Mouse (Mus musculus) midbrain, embryonic 11.5 days (tissue): Measurements from ENCODE around the gene Usp36. TPM values are rescaled to one million over a fixed set of nuclear protein-coding genes. Genes with fewer than 3 reads are reported as not detected.

Experiments
- ATAC-seq: fragments of 200-750 bp; cut with Nextera tagmentation; 2 replicates; pipeline ENCODE4 v1.8.0; 2017; ENCODE audit warnings: moderate TSS enrichment, moderate library complexity; ENCODE audit not compliant: low FRiP score
- DNase-seq: peaks from one replicate; pipeline ENCODE4 v3.0.0; 2015; ENCODE audit warnings: low spot score; ENCODE audit errors: missing footprints
- H3K27ac ChIP-seq: fragments of 300-500 bp; sonication (generic); 2 replicates; pipeline ENCODE4 v1.5.1; 2014; ENCODE audit warnings: low read depth, low read length
- H3K27me3 ChIP-seq: fragments of 300-500 bp; sonication (generic); 2 replicates; pipeline ENCODE4 v1.6.1; 2014; ENCODE audit warnings: mild to moderate bottlenecking, low read length, moderate library complexity, mixed read lengths; ENCODE audit not compliant: control insufficient read depth, insufficient read depth
- H3K36me3 ChIP-seq: fragments of 300-500 bp; sonication (generic); 2 replicates; pipeline ENCODE4 v1.6.1; 2014; ENCODE audit warnings: mild to moderate bottlenecking, low read length, moderate library complexity, mixed read lengths; ENCODE audit not compliant: control insufficient read depth, insufficient read depth
- H3K4me1 ChIP-seq: fragments of 300-500 bp; sonication (generic); 2 replicates; pipeline ENCODE4 v1.6.1; 2014; ENCODE audit warnings: low read length; ENCODE audit not compliant: control insufficient read depth, insufficient read depth
- H3K4me2 ChIP-seq: fragments of 300-500 bp; sonication (generic); 2 replicates; pipeline ENCODE4 v1.6.1; 2014; ENCODE audit warnings: mild to moderate bottlenecking, moderate library complexity
- H3K4me3 ChIP-seq: fragments of 300-500 bp; sonication (generic); 2 replicates; pipeline ENCODE4 v1.5.1; 2014; ENCODE audit warnings: low read depth, low read length
- H3K9ac ChIP-seq: fragments of 300-500 bp; sonication (generic); 2 replicates; pipeline ENCODE4 v1.6.1; 2014; ENCODE audit warnings: low read length
- H3K9me3 ChIP-seq: fragments of 300-500 bp; sonication (generic); 2 replicates; pipeline ENCODE4 v1.6.1; 2016; ENCODE audit warnings: low read length; ENCODE audit not compliant: control insufficient read depth
- WGBS: fragments of 180-500 bp; shearing (Covaris S2); extraction: QIAGEN DNeasy Blood & Tissue Kit; methylation state at CpG from one replicate; pipeline ENCODE4 v1.1.7; 2014; 5-methylcytosine and 5-hydroxymethylcytosine counted together
- polyA plus RNA-seq: library from polyadenylated mRNA; unstranded; fragments of >200 nt; fragmentation: Nextera tagmentation; extraction: Ambion mirVana; gene quantifications from 2 replicates; pipeline ENCODE4 v1.2.1, GENCODE M21; 2014

Usp36 gene
- polyA plus RNA-seq, 1 experiment from 2014 or later: 9.0 TPM

DNA sequence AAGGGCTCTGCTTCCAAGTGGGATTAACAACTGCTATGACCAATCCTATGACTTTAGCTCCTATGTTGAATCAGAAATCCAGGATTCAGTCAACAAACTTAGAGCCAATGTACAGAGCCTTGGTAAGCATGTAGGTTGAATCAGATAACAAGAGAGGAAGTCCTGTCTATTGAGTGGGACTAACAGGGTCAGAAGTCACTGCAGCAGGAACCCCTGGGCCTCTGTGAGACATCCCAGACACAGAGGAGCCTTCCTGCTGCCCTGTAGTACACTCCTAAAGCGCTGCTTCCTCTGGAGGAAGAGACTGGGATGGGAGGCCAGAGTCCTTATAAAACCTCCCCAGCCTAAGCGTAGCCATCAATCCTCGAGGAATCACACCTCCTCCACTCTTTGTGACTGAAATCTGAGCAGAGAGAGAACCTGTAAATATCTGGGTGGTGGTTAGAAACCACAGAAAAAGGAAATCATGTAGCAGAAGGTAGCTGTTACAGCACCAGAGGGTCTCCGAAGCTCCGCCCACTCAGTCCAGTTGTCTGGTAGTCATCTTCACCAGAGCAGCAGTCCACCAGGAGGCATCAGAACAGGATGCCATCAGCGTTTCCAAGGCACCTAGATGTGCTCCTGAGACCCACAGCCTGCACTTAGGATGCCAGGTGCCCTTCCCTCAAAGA, 53.4 kb downstream of the Usp36 start:
- Histone ChIP-seq H3K27ac (no peak overlapping the region), H3K9ac (no peak overlapping the region), H3K36me3 (no peaks in the 10 kb centered on the region), H3K4me3 (no peak overlapping the region), H3K9me3 (no peaks in the 10 kb centered on the region), H3K4me1 (peaks cover 15% of the 10 kb centered on the region), H3K27me3 (no peaks in the 10 kb centered on the region), H3K4me2 (no peak overlapping the region)
- 78% methylated on average over 6 of the region's 6 CpGs for WGBS
- DNase-seq (no peak), ATAC-seq (no peak)

GRCm38 (mm10) chr11:118234929-118235328, 55.1 kb downstream of the Usp36 start:
- no peak for DNase-seq
- whole genome bisulfite sequencing: 80% methylated on average over 7 of the region's 7 CpGs

GRCm38 (mm10) chr11:118234500-118234899, 55.5 kb downstream of the Usp36 start:
- Histone ChIP-seq H3K4me3 (no peak overlapping the region), H3K27ac (no peak overlapping the region), H3K27me3 (no peaks in the 10 kb centered on the region), H3K36me3 (no peaks in the 10 kb centered on the region), H3K9ac (no peak overlapping the region), H3K4me1 (peaks cover 8% of the 10 kb centered on the region), H3K4me2 (no peak overlapping the region), H3K9me3 (no peaks in the 10 kb centered on the region)
- no peak for ATAC-seq
- 86% methylated on average over 6 of the region's 6 CpGs for WGBS
- no peak for DNase-seq

More at GRCm38 (mm10) chr11:118234929-118235328, 55.1 kb downstream of the Usp36 start:
- Histone ChIP-seq H3K4me3 (no peak overlapping the region), H3K27me3 (no peaks in the 10 kb centered on the region), H3K27ac (no peak overlapping the region), H3K9ac (no peak overlapping the region), H3K9me3 (no peaks in the 10 kb centered on the region), H3K36me3 (no peaks in the 10 kb centered on the region), H3K4me2 (no peak overlapping the region), H3K4me1 (peaks cover 12% of the 10 kb centered on the region)
- ATAC-seq: no peak

- Histone ChIP-seq H3K36me3 (no peaks in the 10 kb centered on the region), H3K9me3 (no peaks in the 10 kb centered on the region), H3K27ac (no peak overlapping the region), H3K27me3 (no peaks in the 10 kb centered on the region), H3K4me1 (peaks cover 2% of the 10 kb centered on the region; the same call in 1 of the 2 replicates), H3K9ac (no peak overlapping the region), H3K4me2 (no peak overlapping the region), H3K4me3 (no peak overlapping the region)
- DNase-seq: no peak
- 74% methylated on average over 3 of the region's 3 CpGs for WGBS
- no peak for ATAC-seq
These were observed 56.1 kb downstream of the Usp36 start for GRCm38 (mm10) chr11:118233924-118234323.

- H3K4me1 ChIP-seq: peaks cover 2% of the 10 kb centered on the region; the same call in 1 of the 2 replicates
- H3K4me2 ChIP-seq: no peak overlapping the region
- DNase-seq: no peak
- H3K27ac ChIP-seq: no peak overlapping the region
- no peak for ATAC-seq
- no peaks in the 10 kb centered on the region for H3K27me3 ChIP-seq
- no peaks in the 10 kb centered on the region for H3K36me3 ChIP-seq
- H3K9me3 ChIP-seq: no peaks in the 10 kb centered on the region
- no peak overlapping the region for H3K9ac ChIP-seq
- no peak overlapping the region for H3K4me3 ChIP-seq
- WGBS: 52% methylated on average over 7 of the region's 7 CpGs
These were observed 57.7 kb downstream of the Usp36 start for GRCm38 (mm10) chr11:118232314-118232831.

DNA sequence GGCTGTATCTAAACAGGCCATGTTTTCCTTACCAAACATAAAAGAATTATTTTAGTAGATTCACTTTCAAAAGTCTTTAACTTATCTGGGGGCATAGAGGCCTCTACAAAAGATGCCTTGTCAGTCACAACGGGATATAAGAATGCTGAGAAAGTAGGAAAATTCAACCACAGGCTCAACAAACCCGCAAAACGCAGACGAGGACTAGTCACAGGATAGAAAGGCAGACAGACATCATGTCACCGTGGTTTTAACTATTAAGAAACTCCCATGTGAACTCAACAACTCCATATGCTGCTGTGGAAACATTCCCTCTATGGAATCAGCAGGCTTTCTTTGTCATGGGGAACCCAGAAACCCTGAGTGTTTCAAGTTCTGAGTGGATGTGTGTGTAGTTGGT, 60.1 kb downstream of the Usp36 start:
- 91% methylated on average over 5 of the region's 5 CpGs for WGBS

DNA sequence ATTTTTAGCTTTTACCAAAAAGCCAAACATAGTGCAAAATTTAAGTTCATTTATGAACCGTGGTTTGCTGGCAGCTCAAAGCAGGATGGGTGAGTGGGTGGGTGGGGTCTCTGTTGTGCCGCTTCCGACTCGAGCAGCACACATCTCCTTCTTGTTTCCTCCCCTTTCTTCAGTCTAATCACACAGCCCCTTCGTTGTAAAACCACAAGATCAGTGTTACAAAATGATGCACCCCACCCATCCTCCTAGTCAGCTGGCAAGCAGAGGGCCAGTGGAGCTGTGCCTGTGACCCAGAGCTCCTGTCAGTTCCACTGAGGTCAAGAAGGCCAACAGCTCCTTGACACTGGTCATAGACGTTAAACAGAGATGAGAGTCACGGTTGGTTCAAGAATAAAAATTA, 62.4 kb downstream of the Usp36 start:
- no peaks in the 10 kb centered on the region for H3K27me3 ChIP-seq
- H3K4me1 ChIP-seq: peaks cover 1% of the 10 kb centered on the region; the same call in 1 of the 2 replicates
- no peak overlapping the region for H3K27ac ChIP-seq
- no peak overlapping the region for H3K9ac ChIP-seq
- H3K4me3 ChIP-seq: no peak overlapping the region
- H3K36me3 ChIP-seq: no peaks in the 10 kb centered on the region
- DNase-seq (no peak), ATAC-seq (no peak)
- H3K9me3 ChIP-seq: no peaks in the 10 kb centered on the region
- H3K4me2 ChIP-seq: no peak overlapping the region
- WGBS: 83% methylated on average over 7 of the region's 7 CpGs

More for the DNA sequence above, 60.1 kb downstream of the Usp36 start:
- Histone ChIP-seq H3K9ac (no peak overlapping the region), H3K27ac (no peak overlapping the region), H3K27me3 (no peaks in the 10 kb centered on the region), H3K9me3 (no peaks in the 10 kb centered on the region), H3K36me3 (no peaks in the 10 kb centered on the region), H3K4me2 (no peak overlapping the region), H3K4me3 (no peak overlapping the region), H3K4me1 (peaks cover 2% of the 10 kb centered on the region; the same call in 1 of the 2 replicates)
- DNase-seq (no peak), ATAC-seq (no peak)

GRCm38 (mm10) chr11:118226850-118227249, 63.2 kb downstream of the Usp36 start:
- 95% methylated on average over 7 of the region's 7 CpGs for WGBS

GRCm38 (mm10) chr11:118225862-118226261, 64.2 kb downstream of the Usp36 start:
- Histone ChIP-seq H3K4me1 (no peaks in the 10 kb centered on the region), H3K9ac (no peak overlapping the region), H3K36me3 (no peaks in the 10 kb centered on the region), H3K4me3 (no peak overlapping the region), H3K27me3 (no peaks in the 10 kb centered on the region), H3K9me3 (no peaks in the 10 kb centered on the region), H3K4me2 (no peak overlapping the region), H3K27ac (no peak overlapping the region)
- ATAC-seq (no peak), DNase-seq (peak; percentile 41)
- 77% methylated on average over 1 of the region's 1 CpGs for WGBS

More at GRCm38 (mm10) chr11:118226850-118227249, 63.2 kb downstream of the Usp36 start:
- Histone ChIP-seq H3K27me3 (no peaks in the 10 kb centered on the region), H3K9ac (no peak overlapping the region), H3K4me1 (no peaks in the 10 kb centered on the region), H3K27ac (no peak overlapping the region), H3K4me2 (no peak overlapping the region), H3K9me3 (no peaks in the 10 kb centered on the region), H3K4me3 (no peak overlapping the region), H3K36me3 (no peaks in the 10 kb centered on the region)
- DNase-seq: no peak
- no peak for ATAC-seq
